Mouse (Mus musculus) ES-Bruce4 (cell line): Measurements from ENCODE around the gene Lkaaear1.

Experiments
- CTCF ChIP-seq: IDR thresholded peaks from one replicate; pipeline ENCODE4 v1.8.1; 2011; ENCODE audit warnings: low read depth, low read length
- POLR2A ChIP-seq: IDR thresholded peaks from one replicate; pipeline ENCODE4 v1.8.1; 2011; ENCODE audit warnings: low read length; ENCODE audit not compliant: insufficient read depth

- TF ChIP-seq CTCF (no peak), POLR2A (no peak)
Observed at GRCm38 (mm10) chr2:181674934-181675333, 23.3 kb downstream of the Lkaaear1 start.
